Mouse (Mus musculus) hindbrain, embryonic 11.5 days (tissue): Measurements from ENCODE around the gene Ak4. TPM values are rescaled to one million over a fixed set of nuclear protein-coding genes. Genes with fewer than 3 reads are reported as not detected.

Experiments used
- ATAC-seq: fragments of 200-750 bp; cut with Nextera tagmentation; 2 replicates; pipeline ENCODE4 v1.8.0; 2017; ENCODE audit warnings: mild to moderate bottlenecking, moderate TSS enrichment, moderate library complexity; ENCODE audit not compliant: low FRiP score
- DNase-seq: peaks from one replicate; pipeline ENCODE4 v3.0.0-alpha.2; 2015; ENCODE audit warnings: low spot score
- H3K27ac ChIP-seq: fragments of 300-500 bp; sonication (generic); 2 replicates; pipeline ENCODE4 v1.5.1; 2014; ENCODE audit warnings: mild to moderate bottlenecking, low read depth, low read length
- H3K27me3 ChIP-seq: fragments of 300-500 bp; sonication (generic); 2 replicates; pipeline ENCODE4 v1.6.1; 2014; ENCODE audit warnings: mild to moderate bottlenecking, low read length, moderate library complexity, mixed read lengths; ENCODE audit not compliant: control insufficient read depth, insufficient read depth
- H3K36me3 ChIP-seq: fragments of 300-500 bp; sonication (generic); 2 replicates; pipeline ENCODE4 v1.6.1; 2014; ENCODE audit warnings: mild to moderate bottlenecking, low read length, moderate library complexity, mixed read lengths; ENCODE audit not compliant: control insufficient read depth, insufficient read depth
- H3K4me1 ChIP-seq: fragments of 300-500 bp; sonication (generic); replicated peaks from 2 replicates; pipeline ENCODE4 v1.6.1; 2014; ENCODE audit warnings: low read length, mixed read lengths; ENCODE audit not compliant: control insufficient read depth, insufficient read depth
- H3K4me2 ChIP-seq: fragments of 300-500 bp; sonication (generic); replicated peaks from 2 replicates; pipeline ENCODE4 v1.6.1; 2014; ENCODE audit warnings: mild to moderate bottlenecking, low read depth, low read length
- H3K4me3 ChIP-seq: fragments of 300-500 bp; sonication (generic); 2 replicates; pipeline ENCODE4 v1.5.1; 2014; ENCODE audit warnings: low read depth, low read length
- H3K9ac ChIP-seq: fragments of 300-500 bp; sonication (generic); 2 replicates; pipeline ENCODE4 v1.6.1; 2014; ENCODE audit warnings: low read depth, low read length
- H3K9me3 ChIP-seq: fragments of 300-500 bp; sonication (generic); 2 replicates; pipeline ENCODE4 v1.6.1; 2016; ENCODE audit warnings: low read length; ENCODE audit not compliant: control insufficient read depth
- WGBS: fragments of 180-500 bp; shearing (Covaris S2); extraction: QIAGEN DNeasy Blood & Tissue Kit; methylation state at CpG from one replicate; pipeline ENCODE4 v1.1.7; 2014; 5-methylcytosine and 5-hydroxymethylcytosine counted together
- polyA plus RNA-seq: library from polyadenylated mRNA; unstranded; fragments of >200 nt; fragmentation: Nextera tagmentation; extraction: Ambion mirVana; gene quantifications from 2 replicates; pipeline ENCODE4 v1.2.1, GENCODE M21; 2014

Gene Ak4
- 7.0 and 10.4 TPM in 2 replicates for polyA plus RNA-seq

DNA sequence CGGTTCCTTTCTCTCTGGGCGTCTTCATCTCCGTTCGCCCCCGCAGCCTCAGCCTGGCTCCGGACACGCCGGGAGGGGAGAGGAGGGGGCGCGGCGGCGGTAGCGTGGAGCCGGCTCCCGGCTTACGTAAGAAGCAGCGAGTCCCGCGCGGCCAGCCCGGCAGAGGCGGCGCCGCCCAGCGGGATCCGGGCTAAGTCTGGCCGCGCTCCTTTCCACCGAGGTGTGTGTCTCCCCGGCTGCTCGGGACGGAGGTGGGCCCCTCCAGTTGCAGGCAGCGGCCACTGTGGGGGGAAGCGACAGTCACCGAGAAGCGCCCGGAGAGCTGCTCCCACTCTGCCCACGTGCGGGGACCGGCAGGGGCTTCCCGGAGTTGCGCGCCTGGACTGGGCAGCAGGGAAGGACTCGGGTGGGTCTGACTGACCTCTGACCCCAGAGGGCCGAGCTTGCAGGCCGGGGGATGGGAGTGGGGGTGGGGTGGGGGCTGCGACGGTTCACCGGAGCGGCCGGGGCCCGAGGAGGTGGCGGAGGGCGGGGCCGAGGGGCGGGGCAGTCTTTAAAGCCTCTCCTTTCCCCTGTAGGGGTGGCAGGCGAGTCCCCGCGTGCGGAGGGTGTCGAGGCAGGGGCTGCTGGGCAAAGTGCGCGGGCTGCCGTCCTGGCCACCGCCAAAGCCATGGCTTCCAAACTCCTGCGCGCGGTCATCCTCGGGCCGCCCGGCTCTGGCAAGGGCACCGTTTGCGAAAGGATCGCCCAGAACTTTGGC, at the start of gene Ak4:
Gene Ak4, plus strand, starts transcription at position 127 of the 760 bp plus-strand sequence.
- no peaks in the 10 kb centered on the region for H3K9me3 ChIP-seq
- H3K27ac ChIP-seq, result peak within 1 kb of the TSS; percentile 42
- DNase-seq (peak; percentile 76), ATAC-seq (peak; percentile 88)
- H3K4me2 ChIP-seq, result peak within 1 kb of the TSS; percentile 99
- H3K4me1 ChIP-seq, result no peaks in the 10 kb centered on the region; the same call in 1 of the 2 replicates
- under 1% methylated on average over 39 of the region's 74 CpGs for WGBS
- H3K4me3 ChIP-seq, result peak within 1 kb of the TSS; percentile 83
- H3K9ac ChIP-seq, result peak within 1 kb of the TSS; percentile 79
- H3K27me3 ChIP-seq, result peaks cover 3% of the 10 kb centered on the region; the same call in 1 of the 2 replicates
- no peaks in the 10 kb centered on the region for H3K36me3 ChIP-seq

DNA sequence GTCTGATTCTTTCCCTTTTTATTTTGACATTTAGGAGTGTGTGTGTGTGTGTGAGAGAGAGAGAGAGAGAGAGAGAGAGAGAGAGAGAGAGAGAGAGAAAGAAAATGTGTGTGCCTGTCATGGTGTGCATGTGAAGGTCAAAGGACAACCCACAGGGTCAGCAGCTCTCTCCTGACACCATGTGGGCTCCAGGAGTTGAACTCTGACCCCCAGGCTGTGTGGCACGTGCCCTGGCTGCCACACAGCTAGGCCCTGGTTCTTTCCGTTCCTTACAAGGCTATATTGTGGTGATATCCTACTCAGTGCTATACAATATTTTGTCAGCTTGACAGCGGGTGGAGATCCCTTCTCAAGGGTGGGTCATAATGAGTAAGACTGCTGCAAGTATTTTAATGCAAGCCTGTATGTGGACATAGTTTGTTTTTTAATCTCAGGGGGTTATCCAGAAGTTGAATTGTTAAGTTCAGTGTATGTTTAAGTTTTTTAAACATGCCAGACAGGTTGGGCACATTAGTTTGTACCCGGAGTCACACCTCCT, 49.3 kb upstream of the Ak4 start:
- H3K4me3 ChIP-seq, result no peak overlapping the region
- no peaks in the 10 kb centered on the region for H3K9me3 ChIP-seq
- H3K27ac ChIP-seq, result no peak overlapping the region
- H3K36me3 ChIP-seq, result no peaks in the 10 kb centered on the region
- no peak overlapping the region for H3K4me2 ChIP-seq
- 54% methylated on average over 4 of the region's 4 CpGs for WGBS
- ATAC-seq (no peak), DNase-seq (no peak)
- H3K27me3 ChIP-seq, result no peaks in the 10 kb centered on the region
- H3K4me1 ChIP-seq, result no peaks in the 10 kb centered on the region
- no peak overlapping the region for H3K9ac ChIP-seq

DNA sequence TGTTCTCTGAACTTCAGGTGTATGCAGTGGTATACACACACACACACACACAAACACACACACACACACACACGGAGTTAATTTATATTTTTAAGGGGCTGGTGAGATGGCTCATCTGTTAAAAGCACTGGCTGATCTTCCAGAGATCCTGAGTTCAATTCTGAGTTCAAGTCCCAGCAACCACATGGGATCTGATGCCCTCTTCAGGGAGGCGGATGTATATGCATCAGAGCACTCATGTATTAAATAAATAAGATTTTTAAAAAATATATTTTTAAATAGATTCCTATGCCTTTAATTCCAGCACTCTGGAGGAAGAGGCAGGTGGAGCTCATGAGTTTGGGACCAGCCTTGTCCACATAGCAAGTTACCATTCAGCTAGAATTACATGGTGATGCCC, 46.8 kb upstream of the Ak4 start:
- Histone ChIP-seq H3K9me3 (no peaks in the 10 kb centered on the region), H3K4me3 (no peak overlapping the region), H3K9ac (no peak overlapping the region), H3K27ac (no peak overlapping the region), H3K36me3 (no peaks in the 10 kb centered on the region), H3K4me2 (no peak overlapping the region), H3K4me1 (no peaks in the 10 kb centered on the region), H3K27me3 (no peaks in the 10 kb centered on the region)
- ATAC-seq (no peak), DNase-seq (no peak)
- 74% methylated on average over 2 of the region's 2 CpGs for WGBS

DNA sequence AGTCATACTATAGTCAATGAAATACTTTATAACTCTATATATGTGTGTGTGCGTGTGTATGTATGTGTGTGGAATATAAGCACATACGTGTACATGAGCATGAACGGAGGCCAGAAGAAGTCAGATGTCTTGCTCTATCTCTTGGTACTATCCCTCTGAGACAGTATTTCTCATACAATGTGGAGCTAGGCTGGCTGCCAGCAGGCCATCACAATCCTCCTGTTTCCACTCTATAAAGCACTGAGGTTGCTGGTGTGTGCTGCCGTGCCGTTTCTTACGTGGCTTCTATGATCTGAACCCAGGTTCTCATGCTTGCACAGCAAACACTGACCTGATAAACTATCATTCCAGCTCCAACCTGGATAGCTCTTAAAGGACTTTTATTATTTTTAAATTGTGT, 46.3 kb upstream of the Ak4 start:
- ATAC-seq (no peak), DNase-seq (no peak)
- no peak overlapping the region for H3K27ac ChIP-seq
- no peak overlapping the region for H3K4me3 ChIP-seq
- no peaks in the 10 kb centered on the region for H3K4me1 ChIP-seq
- H3K9me3 ChIP-seq, result no peaks in the 10 kb centered on the region
- 95% methylated on average over 6 of the region's 6 CpGs for WGBS
- H3K27me3 ChIP-seq, result no peaks in the 10 kb centered on the region
- no peak overlapping the region for H3K9ac ChIP-seq
- H3K4me2 ChIP-seq, result no peak overlapping the region
- H3K36me3 ChIP-seq, result no peaks in the 10 kb centered on the region

DNA sequence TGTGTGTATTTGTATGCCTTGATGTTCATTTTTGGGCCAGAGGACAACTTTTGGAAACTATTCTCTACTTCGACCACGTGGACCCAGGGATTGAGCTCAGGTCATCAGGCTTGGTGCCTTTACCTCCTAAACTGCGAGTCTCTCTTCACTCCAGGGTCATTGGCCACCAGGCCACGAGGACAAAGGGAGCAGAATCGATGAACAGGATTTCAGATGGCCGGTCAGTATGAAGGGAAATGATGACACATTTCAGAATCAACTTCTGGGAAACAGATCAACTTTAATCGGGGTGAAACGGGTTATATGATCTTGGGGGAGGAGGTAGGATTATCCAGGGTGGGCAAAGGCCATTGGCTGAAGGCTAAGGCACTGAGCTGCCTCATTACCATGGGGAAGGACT, 45.0 kb upstream of the Ak4 start:
- WGBS, result 82% methylated on average over 8 of the region's 8 CpGs
- no peak overlapping the region for H3K9ac ChIP-seq
- ATAC-seq (no peak), DNase-seq (no peak)
- H3K4me3 ChIP-seq, result no peak overlapping the region
- H3K27me3 ChIP-seq, result no peaks in the 10 kb centered on the region
- no peaks in the 10 kb centered on the region for H3K36me3 ChIP-seq
- H3K4me1 ChIP-seq, result no peaks in the 10 kb centered on the region
- no peaks in the 10 kb centered on the region for H3K9me3 ChIP-seq
- H3K4me2 ChIP-seq, result no peak overlapping the region
- H3K27ac ChIP-seq, result no peak overlapping the region

DNA sequence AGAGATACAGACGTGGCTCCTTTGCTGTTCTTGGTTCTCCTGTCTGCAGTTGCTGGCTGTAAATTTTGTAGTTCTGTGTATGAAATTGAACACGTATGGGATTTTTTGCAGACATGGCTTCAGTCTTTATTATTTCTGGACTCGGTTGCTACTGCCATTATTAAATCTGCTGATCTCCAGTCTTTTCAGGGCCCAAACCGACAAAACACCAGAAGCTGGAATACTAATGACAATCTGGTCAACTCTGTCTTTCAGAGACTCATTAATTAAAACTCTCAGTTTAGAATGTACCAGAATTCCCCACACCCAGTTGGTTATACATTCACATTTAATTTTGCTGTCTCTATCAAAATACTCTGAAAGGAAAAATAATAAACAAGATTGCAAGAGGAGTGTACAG, 42.2 kb upstream of the Ak4 start:
- Histone ChIP-seq H3K4me1 (no peaks in the 10 kb centered on the region), H3K27me3 (no peaks in the 10 kb centered on the region), H3K4me2 (no peak overlapping the region), H3K9me3 (no peaks in the 10 kb centered on the region), H3K27ac (no peak overlapping the region), H3K4me3 (no peak overlapping the region), H3K36me3 (no peaks in the 10 kb centered on the region), H3K9ac (no peak overlapping the region)
- DNase-seq, result no peak
- ATAC-seq, result no peak
- WGBS, result 83% methylated on average over 4 of the region's 4 CpGs

DNA sequence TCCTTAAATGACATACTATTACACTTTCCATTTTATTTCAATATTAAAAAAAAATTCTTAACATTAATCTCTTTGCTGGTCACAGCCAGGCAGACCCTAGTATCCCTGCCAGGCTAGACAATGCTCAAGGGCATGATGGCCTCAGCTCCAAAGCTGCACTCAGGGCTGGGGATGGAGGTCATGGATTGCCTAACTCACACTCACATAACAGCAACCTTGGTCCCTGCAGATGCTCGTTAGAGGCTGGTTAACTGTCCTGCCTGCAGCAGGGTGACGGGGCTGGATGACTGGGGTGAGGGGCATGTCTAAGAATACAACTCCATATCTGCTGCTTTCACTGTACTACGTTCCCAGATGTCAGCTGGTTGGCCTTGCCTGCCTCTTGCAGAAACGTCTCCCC, 40.8 kb upstream of the Ak4 start:
- H3K9me3 ChIP-seq, result no peaks in the 10 kb centered on the region
- no peak for ATAC-seq
- H3K9ac ChIP-seq, result no peak overlapping the region
- DNase-seq, result no peak
- no peaks in the 10 kb centered on the region for H3K36me3 ChIP-seq
- no peak overlapping the region for H3K27ac ChIP-seq
- 72% methylated on average over 4 of the region's 4 CpGs for WGBS
- H3K4me2 ChIP-seq, result no peak overlapping the region
- no peak overlapping the region for H3K4me3 ChIP-seq
- H3K4me1 ChIP-seq, result no peaks in the 10 kb centered on the region
- no peaks in the 10 kb centered on the region for H3K27me3 ChIP-seq

DNA sequence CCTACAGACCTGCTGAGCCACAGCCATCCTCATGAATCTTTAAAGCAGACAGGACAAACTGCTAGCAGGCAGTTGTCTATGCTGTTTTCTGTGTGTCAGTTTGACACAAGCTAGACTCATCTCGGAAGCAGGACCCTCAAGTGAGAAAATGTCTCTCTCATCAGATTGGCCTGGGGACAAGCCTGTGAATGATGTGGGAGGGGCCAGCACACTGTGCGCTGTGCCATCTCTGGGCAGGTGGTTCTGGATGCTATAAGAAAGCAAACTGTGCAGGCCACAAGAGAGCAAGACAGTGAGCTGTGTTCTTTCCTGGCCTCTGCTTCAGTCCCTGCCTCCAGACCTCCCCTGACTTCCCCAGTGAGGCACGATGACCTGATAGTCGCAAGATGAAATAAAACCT, 40.3 kb upstream of the Ak4 start:
- no peak for DNase-seq
- 72% methylated on average over 4 of the region's 4 CpGs for WGBS
- no peak overlapping the region for H3K9ac ChIP-seq
- no peaks in the 10 kb centered on the region for H3K36me3 ChIP-seq
- no peaks in the 10 kb centered on the region for H3K9me3 ChIP-seq
- H3K4me3 ChIP-seq, result no peak overlapping the region
- no peaks in the 10 kb centered on the region for H3K4me1 ChIP-seq
- H3K27ac ChIP-seq, result no peak overlapping the region
- no peak for ATAC-seq
- H3K4me2 ChIP-seq, result no peak overlapping the region
- no peaks in the 10 kb centered on the region for H3K27me3 ChIP-seq

DNA sequence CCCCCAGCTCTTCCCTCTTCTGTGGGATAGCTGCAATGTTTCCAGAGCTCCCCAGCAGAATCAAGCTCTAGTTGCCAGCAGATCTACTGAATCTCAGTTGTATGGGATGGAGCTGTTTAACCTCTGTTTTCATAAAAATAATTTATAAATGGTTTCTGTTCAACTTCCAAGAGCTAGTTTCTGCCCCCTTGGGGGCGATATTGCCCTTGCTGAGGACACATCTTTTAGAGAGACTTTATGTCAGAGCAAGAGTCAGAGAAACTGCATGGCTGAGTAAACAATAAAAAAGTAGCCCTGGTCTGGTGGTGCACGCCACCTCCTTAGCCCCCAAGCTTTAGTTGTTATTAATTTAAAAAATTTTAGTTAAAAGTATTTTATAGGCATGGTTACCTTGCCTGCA, 34.1 kb upstream of the Ak4 start:
- H3K4me1 ChIP-seq, result no peaks in the 10 kb centered on the region
- no peak overlapping the region for H3K9ac ChIP-seq
- no peaks in the 10 kb centered on the region for H3K36me3 ChIP-seq
- H3K27ac ChIP-seq, result no peak overlapping the region
- no peak overlapping the region for H3K4me3 ChIP-seq
- no peak overlapping the region for H3K4me2 ChIP-seq
- DNase-seq, result no peak
- WGBS, result 70% methylated on average over 2 of the region's 2 CpGs
- H3K27me3 ChIP-seq, result no peaks in the 10 kb centered on the region
- no peaks in the 10 kb centered on the region for H3K9me3 ChIP-seq
- ATAC-seq, result no peak
